Mouse (Mus musculus) left cerebral cortex, adult 2 months (tissue): ENCODE results near the gene Il12rb1. TPM values are rescaled to one million over a fixed set of nuclear protein-coding genes. Genes with fewer than 3 reads are reported as not detected.

ENCODE experiments used
- DNase-seq, 2 experiments: peaks; one replicate each; pipeline ENCODE4 v3.0.0; 2021 to 2022; ENCODE audit warnings: low spot score in 2 of 2, mixed read lengths in 1 of 2; ENCODE audit errors: extremely low spot score in 1 of 2
- H3K27ac ChIP-seq: fragments of 200-600 bp; 2 replicates; pipeline ENCODE4 v1.8.1; 2022
- H3K4me3 ChIP-seq: fragments of 200-600 bp; 2 replicates; pipeline ENCODE4 v1.8.1; 2022
- CTCF ChIP-seq: fragments of 200-600 bp; IDR thresholded peaks from 2 replicates; pipeline ENCODE4 v1.8.1; 2022; ENCODE audit warnings: antibody characterized with exemption, mild to moderate bottlenecking, moderate library complexity
- intact Hi-C: fragments of 180-260 bp; cut with DNase I; formaldehyde crosslinking; loops from one replicate; pipeline ENCODE4 v1.15.1; 2025
- long read RNA-seq, 2 experiments: library from polyadenylated mRNA; stranded (forward); transcript quantifications; one replicate each; pipeline ENCODE4 v2.0.0; 2021; ENCODE audit warnings: borderline mapping rate in 2 of 2
- total RNA-seq, 2 experiments: library from RNA; stranded (reverse); gene quantifications; 2 replicates each; pipeline ENCODE4 v1.2.3; 2021

Gene Il12rb1
- total RNA-seq: under 1 TPM; 0.77 to 0.82 TPM
- long read RNA-seq, experiment 1, partial matches to known transcripts: 0 of 1 reads
- long read RNA-seq, experiment 1, other reads (novel, unspliced or antisense): 0 of 1 reads
- long read RNA-seq, experiment 2, partial matches to known transcripts: 0 of 2 reads
- long read RNA-seq, experiment 2, other reads (novel, unspliced or antisense): 1 of 2 reads

DNA sequence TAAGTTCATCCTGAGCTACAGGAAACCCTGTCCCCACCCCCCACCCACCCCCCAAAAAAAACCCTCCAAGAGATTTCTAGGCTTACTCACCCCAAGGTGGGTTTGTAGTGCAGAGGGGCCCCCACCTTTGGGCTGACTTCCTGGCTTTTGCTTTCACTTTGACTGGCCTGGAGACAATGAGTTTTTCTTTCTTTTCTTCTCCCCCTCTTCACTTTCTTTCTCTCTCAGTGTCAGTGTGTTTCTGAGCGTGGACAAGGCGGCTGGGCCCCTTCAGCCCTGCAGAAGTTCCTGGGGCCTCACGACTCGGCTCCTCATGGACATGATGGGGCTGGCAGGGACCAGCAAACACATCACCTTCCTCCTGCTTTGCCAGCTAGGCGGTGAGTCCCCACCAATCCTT, at the start of gene Il12rb1:
Gene Il12rb1 (plus strand): TSS at position 211 of the 400 bp plus-strand sequence.
- intact Hi-C loops: no loop called here
- TF ChIP-seq CTCF: no peak
- no peak for DNase-seq
- no peak within 1 kb of the TSS; the same call in 1 of the 2 replicates for H3K27ac ChIP-seq
- no peak within 1 kb of the TSS for H3K4me3 ChIP-seq

DNA sequence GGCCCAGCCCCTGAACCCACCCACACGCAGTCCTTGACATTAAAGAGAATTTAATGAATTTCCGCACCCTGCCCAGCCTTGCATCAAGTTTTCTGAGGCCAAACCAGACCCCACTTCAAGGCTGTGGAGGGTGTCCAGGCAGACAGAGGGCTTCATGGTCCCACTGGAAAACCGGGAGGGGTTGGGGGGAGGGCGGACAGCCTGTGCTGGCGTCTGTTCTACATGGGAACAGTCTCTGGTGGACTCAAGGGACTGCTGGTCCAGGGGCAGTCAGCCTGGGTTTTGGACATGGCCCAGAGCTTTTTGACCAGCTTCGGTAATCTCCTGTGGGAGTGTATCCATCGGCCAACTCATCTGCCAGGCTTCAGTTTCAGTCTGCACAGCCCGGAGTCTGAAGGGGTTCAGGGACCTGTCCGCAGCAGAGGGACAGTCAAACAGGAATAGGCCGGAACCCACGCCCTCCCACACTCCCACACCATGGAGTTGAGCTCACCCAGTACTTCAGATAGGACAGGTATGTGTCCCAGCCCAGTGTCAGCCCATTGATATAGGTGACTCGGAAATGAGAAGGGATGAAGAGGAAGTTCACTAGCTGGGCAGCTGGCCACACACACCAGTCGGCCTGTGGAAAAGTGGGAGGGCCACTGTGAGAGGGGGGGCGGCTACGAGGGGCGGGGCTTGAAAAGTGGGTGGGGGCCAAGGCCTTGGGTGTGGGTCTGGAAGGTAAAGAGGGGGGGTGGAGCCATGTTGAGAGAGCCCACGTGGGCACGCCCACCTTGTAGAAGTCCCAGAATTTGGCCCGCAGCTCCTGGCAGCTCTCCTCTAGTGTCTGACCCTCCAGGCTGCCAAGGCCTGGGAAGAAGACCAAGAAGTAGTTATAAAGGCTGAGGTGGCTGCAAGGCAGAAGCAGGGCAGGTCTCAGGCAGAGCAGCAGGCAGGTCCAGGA, 49.4 kb upstream of the Il12rb1 start:
- Histone ChIP-seq H3K27ac (no peak overlapping the region; the same call in 1 of the 2 replicates), H3K4me3 (no peak overlapping the region)
- intact Hi-C loops: no loop called here
- no peak for TF ChIP-seq CTCF
- no peak for DNase-seq

DNA sequence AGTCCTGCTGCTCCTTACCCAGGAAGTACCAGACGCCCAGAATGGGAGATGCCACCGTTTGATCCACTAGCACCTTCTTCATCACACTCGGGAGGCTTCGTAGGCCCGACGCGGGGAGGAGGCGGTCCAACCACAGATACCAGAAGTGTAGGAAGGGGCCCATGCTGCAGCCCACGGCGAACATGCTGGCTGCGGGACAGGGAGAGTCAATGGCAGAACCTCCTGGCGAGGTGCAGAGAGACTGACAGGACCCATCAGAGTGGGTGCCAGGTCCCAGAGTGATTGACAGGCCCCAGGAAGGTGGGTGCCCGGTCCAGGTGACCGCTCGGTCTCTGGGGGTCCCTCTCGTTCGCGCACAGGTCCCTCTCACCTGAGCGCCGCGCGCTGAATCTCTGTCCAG, 47.9 kb upstream of the Il12rb1 start:
- no peak for TF ChIP-seq CTCF
- intact Hi-C loops: no loop called here
- DNase-seq: no peak
- H3K4me3 ChIP-seq: peak overlapping the region; percentile 61
- peak overlapping the region; percentile 89 for H3K27ac ChIP-seq

DNA sequence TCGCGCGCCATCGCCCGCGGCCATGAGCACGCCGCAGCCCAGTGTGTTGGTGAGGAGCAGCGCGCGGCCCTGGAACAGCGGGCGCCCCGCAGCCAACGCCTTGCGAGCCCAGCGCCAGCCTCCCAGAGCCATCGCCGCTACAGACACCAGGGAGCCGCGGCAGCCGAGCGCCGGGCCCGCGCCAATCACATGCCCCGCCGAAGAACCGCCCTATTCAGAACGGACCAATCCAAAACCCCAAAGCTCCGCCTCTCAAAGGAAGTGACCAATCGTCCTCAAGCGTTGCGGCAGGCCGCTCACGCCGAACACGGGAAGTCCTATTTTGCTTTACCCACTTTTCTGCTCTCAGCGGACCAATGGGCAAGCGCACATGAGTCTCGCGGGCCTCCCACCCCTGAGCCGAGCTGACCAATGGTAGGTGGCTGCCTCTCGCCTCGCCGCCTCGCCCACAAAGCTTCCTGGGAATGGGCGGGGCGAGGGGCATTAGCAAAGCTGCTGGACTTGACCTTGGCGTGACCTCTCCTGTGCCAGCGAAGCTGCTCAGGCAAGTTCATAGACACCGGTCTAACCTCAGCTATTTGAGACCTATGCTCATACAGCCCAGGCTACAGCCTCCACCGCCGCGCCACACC, 47.4 kb upstream of the Il12rb1 start, which contains the start of gene Mpv17l2:
Gene Mpv17l2 (minus strand): TSS at position 172 of the 632 bp plus-strand sequence.
- intact Hi-C loops: no loop called here
- no peak for TF ChIP-seq CTCF
- DNase-seq: peak; percentile 95 to 96
- Histone ChIP-seq H3K4me3 (peak within 1 kb of the TSS; percentile 61), H3K27ac (peak within 1 kb of the TSS; percentile 92)

DNA sequence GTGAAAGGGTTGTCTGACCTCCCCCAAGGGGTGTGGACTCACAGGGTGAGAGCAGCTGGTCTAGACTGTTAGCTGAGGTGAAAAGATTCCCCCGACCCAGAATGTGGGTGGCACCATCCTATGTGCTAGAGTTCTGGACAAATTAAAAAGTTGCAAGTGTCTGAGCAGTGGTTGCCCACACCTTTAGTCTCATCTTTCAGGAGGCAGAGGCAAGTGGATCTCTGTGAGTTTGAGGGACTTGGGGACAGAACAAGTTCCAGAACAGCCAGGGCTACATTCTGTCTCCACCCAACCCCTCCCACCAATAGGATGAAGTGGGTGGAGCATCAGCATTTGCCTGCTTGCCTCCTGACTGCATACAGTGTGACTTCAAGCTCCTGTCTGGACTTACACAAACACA, 46.1 kb upstream of the Il12rb1 start:
- DNase-seq: no peak
- intact Hi-C loops: no loop called here
- Histone ChIP-seq H3K4me3 (no peak overlapping the region), H3K27ac (no peak overlapping the region)
- no peak for TF ChIP-seq CTCF

DNA sequence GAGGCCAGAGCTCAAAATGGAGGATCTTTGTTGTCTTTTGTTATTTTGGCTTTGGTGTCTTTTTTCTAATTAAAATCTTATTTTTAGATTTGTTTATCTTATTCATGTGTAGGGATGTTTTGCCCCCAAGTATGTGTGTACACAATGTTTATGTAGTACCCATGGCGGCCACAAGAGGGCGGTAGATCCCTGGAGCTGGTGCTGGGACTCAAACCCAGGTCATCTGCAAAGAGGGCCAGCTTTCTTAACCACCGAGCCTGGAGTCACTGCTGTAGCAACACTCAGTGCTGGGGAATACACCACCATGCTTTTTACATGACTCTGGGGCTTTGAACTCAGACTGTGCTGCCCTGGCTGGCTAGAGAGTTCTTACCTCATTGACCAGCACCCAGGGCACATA, 44.9 kb upstream of the Il12rb1 start:
- intact Hi-C loops: no loop called here
- H3K27ac ChIP-seq: no peak overlapping the region
- peak; percentile 88 for TF ChIP-seq CTCF
- no peak for DNase-seq
- no peak overlapping the region for H3K4me3 ChIP-seq

DNA sequence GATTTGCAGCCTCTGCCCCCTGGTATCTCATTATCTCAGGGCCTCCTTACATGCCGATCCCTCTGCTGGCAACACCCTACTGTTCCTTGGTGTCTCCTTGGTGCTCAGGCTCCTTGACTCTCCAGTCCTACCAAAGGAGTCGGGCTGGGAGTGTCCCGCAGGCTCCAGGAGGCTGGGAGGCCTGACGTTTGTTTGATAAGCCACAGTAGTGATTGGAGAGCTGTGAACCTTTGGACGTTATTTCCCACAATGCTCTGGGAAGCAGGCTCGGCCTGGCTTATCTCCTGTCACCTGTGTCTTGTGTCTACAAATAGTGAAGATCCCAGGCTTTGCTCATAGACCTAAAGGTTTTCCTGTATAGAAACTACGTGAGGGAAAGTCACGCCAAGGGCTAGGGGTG, 44.2 kb upstream of the Il12rb1 start:
- no peak for TF ChIP-seq CTCF
- intact Hi-C loops: no loop called here
- DNase-seq: no peak
- no peak overlapping the region for H3K27ac ChIP-seq
- no peak overlapping the region for H3K4me3 ChIP-seq

DNA sequence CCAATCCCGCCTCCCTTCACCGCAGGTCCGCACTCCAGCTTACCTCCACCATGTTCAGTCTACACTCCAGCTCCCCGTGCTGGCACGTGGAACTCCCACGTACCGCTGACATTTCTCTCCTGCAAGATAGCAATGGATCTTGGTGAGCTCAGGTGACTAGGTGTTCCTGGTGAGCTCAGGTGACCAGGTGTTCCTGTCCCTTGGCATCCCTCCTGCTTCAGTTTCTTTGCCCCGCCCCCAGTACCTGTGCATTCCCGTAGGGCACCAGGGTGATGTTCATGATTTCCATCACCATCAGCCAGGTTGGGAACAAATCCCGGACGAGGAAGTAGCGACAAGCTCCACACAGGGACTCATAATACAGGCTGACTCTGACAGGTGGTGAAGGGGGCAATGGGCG, 43.6 kb upstream of the Il12rb1 start:
- TF ChIP-seq CTCF: no peak
- no peak for DNase-seq
- no peak overlapping the region for H3K27ac ChIP-seq
- no peak overlapping the region for H3K4me3 ChIP-seq
- intact Hi-C loops: no loop called here

DNA sequence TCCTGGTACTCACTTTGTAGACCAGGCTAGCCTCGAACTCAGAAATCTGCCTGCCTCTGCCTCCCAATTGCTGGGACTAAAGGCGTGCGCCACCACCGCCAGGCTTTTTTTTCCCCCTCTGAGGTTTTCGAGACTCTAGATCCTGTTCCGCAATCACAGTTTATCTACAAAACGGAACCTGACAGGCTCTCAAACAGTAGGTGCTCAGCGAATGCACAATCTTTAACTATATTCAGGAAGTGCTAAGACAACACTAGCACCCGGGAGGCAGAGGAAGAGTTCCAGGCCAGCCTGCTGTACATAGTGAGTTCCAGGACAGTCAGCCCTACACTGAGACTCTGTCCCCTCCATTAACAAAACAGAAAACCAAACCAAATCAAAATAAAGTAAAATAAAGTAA, 42.9 kb upstream of the Il12rb1 start:
- intact Hi-C loops: no loop called here
- no peak for TF ChIP-seq CTCF
- H3K4me3 ChIP-seq: no peak overlapping the region; the same call in 1 of the 2 replicates

DNA sequence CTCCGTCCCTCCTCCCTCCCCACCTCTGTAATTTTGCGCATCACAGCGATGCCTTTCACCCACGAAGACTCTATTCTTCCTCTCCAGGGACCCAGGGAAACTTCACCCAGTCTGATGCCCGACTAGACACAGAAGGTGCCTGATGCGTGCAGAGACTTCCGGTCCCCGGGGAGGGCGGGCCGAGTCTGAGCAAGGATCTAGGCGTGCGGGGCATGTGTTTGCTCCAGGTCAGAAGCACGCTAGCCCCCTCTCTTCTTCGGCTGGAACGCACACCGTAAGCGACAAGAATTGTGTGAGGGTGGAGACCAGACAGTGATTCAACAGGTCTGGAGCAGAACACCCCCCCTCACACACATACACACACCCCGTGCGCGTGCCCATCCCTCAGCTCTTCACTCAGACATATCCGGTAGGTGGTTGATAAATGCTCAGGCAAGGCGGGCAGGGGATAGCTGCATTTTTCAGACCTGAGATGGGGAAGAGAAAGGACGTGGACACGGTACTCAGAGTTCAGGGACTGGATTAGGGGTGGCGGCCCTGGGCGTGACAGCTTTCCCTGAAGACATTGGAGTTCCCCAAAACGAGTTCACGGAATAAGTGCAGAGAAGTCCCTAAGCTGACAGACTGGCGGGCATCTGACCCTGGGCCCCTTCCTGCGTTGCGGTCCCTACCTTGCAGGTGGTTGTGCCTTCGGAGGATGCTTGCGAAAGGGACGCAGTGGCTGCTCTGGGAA, 42.2 kb upstream of the Il12rb1 start:
- peak overlapping the region; percentile 28 for H3K4me3 ChIP-seq
- H3K27ac ChIP-seq: no peak overlapping the region
- intact Hi-C loops: no loop called here
- no peak for DNase-seq
- TF ChIP-seq CTCF: no peak

More for the DNA sequence above, 42.9 kb upstream of the Il12rb1 start:
- DNase-seq: no peak
- H3K27ac ChIP-seq: no peak overlapping the region
